Mouse (Mus musculus) megakaryocyte progenitor cell, adult 5-6 weeks (primary cell): ENCODE data around the gene Gm20458. TPM values are rescaled to one million over a fixed set of nuclear protein-coding genes. Genes with fewer than 3 reads are reported as not detected.

Source experiments
- ATAC-seq: replicated peaks from 2 replicates; pipeline ENCODE4 v1.8.0; 2016; ENCODE audit warnings: mild to moderate bottlenecking, moderate TSS enrichment, inconsistent platforms; ENCODE audit not compliant: poor library complexity
- total RNA-seq, 2 experiments: library from RNA; stranded (forward) in 1 of 2; stranded (reverse) in 1 of 2; fragments of 157-497, 149-512 nt in 1 of 2; fragments of 200-1000 nt in 1 of 2; gene quantifications; 2 replicates each; pipeline versions ENCODE4 v1.2.3 to v1.2.4; 2015 to 2017

The Gm20458 gene
- total RNA-seq, 2 experiments from 2014 or later: not detected

DNA sequence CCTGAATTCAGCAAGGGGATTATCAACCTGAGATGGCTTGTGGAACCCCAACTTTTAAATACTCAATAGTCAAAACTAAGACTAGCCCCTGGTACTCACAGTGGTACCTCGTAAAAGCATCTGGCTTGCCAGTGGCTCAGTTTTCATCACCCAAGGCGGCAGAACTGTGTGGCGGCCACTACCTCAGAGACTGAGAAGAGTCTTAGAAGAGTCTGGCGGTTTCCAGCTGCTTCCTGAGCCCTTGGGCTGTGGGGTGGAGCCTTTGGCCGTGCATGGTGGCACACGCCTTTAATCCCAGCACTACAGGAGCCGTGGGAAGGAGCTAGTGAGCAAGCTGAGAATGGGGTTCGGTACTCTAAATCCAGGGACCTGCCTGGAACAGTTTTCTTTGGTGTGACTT is 61.5 kb downstream of the Gm20458 start:
- peak; percentile 44 for ATAC-seq

DNA sequence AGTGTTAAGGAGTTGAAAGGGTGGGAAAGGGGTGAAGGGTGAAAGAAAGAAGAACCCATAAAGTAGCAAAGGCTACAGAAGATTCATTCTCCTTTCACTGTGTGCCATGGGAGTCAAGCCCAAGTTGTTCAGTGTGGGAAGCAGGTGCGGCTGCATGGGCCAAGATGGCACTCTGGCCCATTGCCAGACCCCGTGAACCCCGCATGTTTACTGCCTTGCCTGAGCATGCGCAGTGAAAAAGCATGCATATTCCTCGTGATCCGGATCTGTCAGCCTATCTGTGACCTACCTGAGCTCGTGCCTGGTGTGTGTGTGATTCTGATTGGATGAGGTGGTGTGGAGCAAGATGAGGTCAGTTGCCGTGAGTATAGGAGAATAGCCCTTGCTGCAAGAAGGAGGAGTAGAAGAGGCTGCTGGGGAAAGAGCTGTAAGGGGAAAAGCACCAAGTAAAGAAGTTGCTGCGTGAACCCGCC is 62.6 kb downstream of the Gm20458 start:
- no peak for ATAC-seq

- ATAC-seq: peak; percentile 29; the same call in 1 of the 2 replicates
Observed at GRCm38 (mm10) chr2:164528557-164528956, 67.8 kb downstream of the Gm20458 start.

GRCm38 (mm10) chr2:164531169-164531568 is 70.4 kb downstream of the Gm20458 start:
- ATAC-seq: peak; percentile 88

DNA sequence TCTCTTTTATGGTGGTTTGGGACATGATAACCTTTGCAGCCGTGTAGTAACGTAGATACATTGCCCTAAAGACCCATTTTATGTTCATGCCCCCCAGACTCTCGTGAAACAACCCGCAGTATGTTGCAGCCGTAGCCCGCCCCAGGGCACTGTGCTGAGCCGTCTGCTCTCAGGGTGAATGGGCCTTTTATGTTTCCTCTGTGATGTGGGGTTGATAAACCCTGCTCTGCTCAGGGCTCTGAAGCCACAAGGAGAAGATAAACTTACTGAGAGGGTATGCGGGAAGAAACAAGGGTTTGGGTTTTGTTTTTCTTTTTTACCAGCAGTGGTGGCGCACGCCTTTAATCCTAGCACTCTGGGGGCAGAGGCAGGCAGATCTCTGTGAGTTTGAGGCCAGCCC is 73.5 kb downstream of the Gm20458 start:
- ATAC-seq: no peak

DNA sequence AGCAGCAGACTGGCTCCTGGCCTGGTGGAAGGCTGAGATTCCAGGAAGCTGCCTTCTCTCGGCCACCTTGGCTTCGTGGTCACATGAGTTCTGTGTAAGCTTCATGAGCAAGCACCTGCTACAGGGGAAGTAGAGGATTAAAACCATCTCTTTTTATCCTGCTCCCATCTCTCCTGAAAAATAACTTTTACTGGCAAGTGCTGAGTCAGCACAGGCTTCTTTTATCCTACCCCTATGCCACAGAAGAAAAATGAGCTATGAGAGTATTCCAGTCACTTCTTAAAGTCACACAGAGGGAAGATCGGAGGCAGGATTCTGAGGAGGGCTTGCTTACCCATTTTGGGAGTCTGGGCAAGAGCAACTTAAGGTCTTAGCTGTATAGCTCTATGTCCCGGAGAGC is 76.2 kb downstream of the Gm20458 start:
- ATAC-seq: no peak

Other genes starting within 250 kb of the Gm20458 start
- not detected in 2 replicates for gene Wfdc15b, start 239.3 kb upstream of the Gm20458 start, total RNA-seq (2015)
- gene Wfdc15b, start 239.3 kb upstream of the Gm20458 start, total RNA-seq (2017): not detected in 2 replicates
- gene Svs2, start 222.5 kb upstream of the Gm20458 start, total RNA-seq (2015): not detected in 2 replicates
- gene Svs2, start 222.5 kb upstream of the Gm20458 start, total RNA-seq (2017): not detected in 2 replicates
- gene Svs3b, start 204.3 kb upstream of the Gm20458 start, total RNA-seq (2015): not detected in 2 replicates
- gene Svs3b, start 204.3 kb upstream of the Gm20458 start, total RNA-seq (2017): not detected in 2 replicates
- gene Svs4, start 182.5 kb upstream of the Gm20458 start, total RNA-seq (2015): not detected in 2 replicates
- gene Svs4, start 182.5 kb upstream of the Gm20458 start, total RNA-seq (2017): not detected in 2 replicates
- not detected in 2 replicates for gene Svs3a, start 171.7 kb upstream of the Gm20458 start, total RNA-seq (2015)
- not detected in 2 replicates for gene Svs3a, start 171.7 kb upstream of the Gm20458 start, total RNA-seq (2017)
- not detected in 2 replicates for gene Svs6, start 144.2 kb upstream of the Gm20458 start, total RNA-seq (2015)
- gene Svs6, start 144.2 kb upstream of the Gm20458 start, total RNA-seq (2017): not detected in 2 replicates
- not detected in 2 replicates for gene Svs5, start 128.2 kb upstream of the Gm20458 start, total RNA-seq (2015)
- gene Svs5, start 128.2 kb upstream of the Gm20458 start, total RNA-seq (2017): not detected in 2 replicates
- 244 and 316 TPM in 2 replicates for gene Slpi, start 71.9 kb upstream of the Gm20458 start, total RNA-seq (2015)
- 39.7 and 71.6 TPM in 2 replicates for gene Slpi, start 71.9 kb upstream of the Gm20458 start, total RNA-seq (2017)
- not detected in 2 replicates for gene Rbpjl, start 57.8 kb upstream of the Gm20458 start, total RNA-seq (2015)
- not detected in 2 replicates for gene Rbpjl, start 57.8 kb upstream of the Gm20458 start, total RNA-seq (2017)
- gene Matn4, start 55.8 kb upstream of the Gm20458 start, total RNA-seq (2015): not detected in 2 replicates
- gene Matn4, start 55.8 kb upstream of the Gm20458 start, total RNA-seq (2017): not detected in 2 replicates
- gene Sdc4, start 17.1 kb upstream of the Gm20458 start, total RNA-seq (2015): not detected in 2 replicates
- gene Sdc4, start 17.1 kb upstream of the Gm20458 start, total RNA-seq (2017): 0.41 TPM in 1 of 2 replicates, not detected in the other
- 39.1 and 39.5 TPM in 2 replicates for gene Sys1, start 4.0 kb upstream of the Gm20458 start, total RNA-seq (2015)
- gene Sys1, start 4.0 kb upstream of the Gm20458 start, total RNA-seq (2017): 11.2 and 20.0 TPM in 2 replicates
- not detected in 2 replicates for gene Trp53tg5, start 12.8 kb downstream of the Gm20458 start, total RNA-seq (2015)
- not detected in 2 replicates for gene Trp53tg5, start 12.8 kb downstream of the Gm20458 start, total RNA-seq (2017)
- gene Dbndd2, start 25.1 kb downstream of the Gm20458 start, total RNA-seq (2015): 1.1 and 2.7 TPM in 2 replicates
- gene Dbndd2, start 25.1 kb downstream of the Gm20458 start, total RNA-seq (2017): 0.04 and 0.47 TPM in 2 replicates
- 75.1 and 80.0 TPM in 2 replicates for gene Pigt, start 36.6 kb downstream of the Gm20458 start, total RNA-seq (2015)
- 34.3 and 42.0 TPM in 2 replicates for gene Pigt, start 36.6 kb downstream of the Gm20458 start, total RNA-seq (2017)
- gene Wfdc2, start 101.4 kb downstream of the Gm20458 start, total RNA-seq (2015): not detected in 2 replicates
- 1.8 TPM in 1 of 2 replicates, not detected in the other for gene Wfdc2, start 101.4 kb downstream of the Gm20458 start, total RNA-seq (2017)
- gene Spint3, start 112.5 kb downstream of the Gm20458 start, total RNA-seq (2015): not detected in 2 replicates
- gene Spint3, start 112.5 kb downstream of the Gm20458 start, total RNA-seq (2017): not detected in 2 replicates
- not detected in 2 replicates for gene Wfdc6a, start 124.5 kb downstream of the Gm20458 start, total RNA-seq (2015)
- not detected in 2 replicates for gene Wfdc6a, start 124.5 kb downstream of the Gm20458 start, total RNA-seq (2017)
- gene Eppin, start 132.6 kb downstream of the Gm20458 start, total RNA-seq (2015): not detected in 2 replicates
- not detected in 2 replicates for gene Eppin, start 132.6 kb downstream of the Gm20458 start, total RNA-seq (2017)
- gene Wfdc6b, start 152.6 kb downstream of the Gm20458 start, total RNA-seq (2015): not detected in 2 replicates
- gene Wfdc6b, start 152.6 kb downstream of the Gm20458 start, total RNA-seq (2017): not detected in 2 replicates
- not detected in 2 replicates for gene Wfdc8, start 152.7 kb downstream of the Gm20458 start, total RNA-seq (2015)
- not detected in 2 replicates for gene Wfdc8, start 152.7 kb downstream of the Gm20458 start, total RNA-seq (2017)
- 0.56 TPM in 1 of 2 replicates, not detected in the other for gene Wfdc16, start 177.8 kb downstream of the Gm20458 start, total RNA-seq (2015)
- 0.08 TPM in 1 of 2 replicates, not detected in the other for gene Wfdc16, start 177.8 kb downstream of the Gm20458 start, total RNA-seq (2017)
- not detected in 2 replicates for gene Wfdc10, start 195.1 kb downstream of the Gm20458 start, total RNA-seq (2015)
- gene Wfdc10, start 195.1 kb downstream of the Gm20458 start, total RNA-seq (2017): not detected in 2 replicates
- gene Wfdc9, start 195.6 kb downstream of the Gm20458 start, total RNA-seq (2015): not detected in 2 replicates
- not detected in 2 replicates for gene Wfdc9, start 195.6 kb downstream of the Gm20458 start, total RNA-seq (2017)
- gene Wfdc11, start 213.1 kb downstream of the Gm20458 start, total RNA-seq (2015): not detected in 2 replicates
- not detected in 2 replicates for gene Wfdc11, start 213.1 kb downstream of the Gm20458 start, total RNA-seq (2017)
- gene Wfdc13, start 224.1 kb downstream of the Gm20458 start, total RNA-seq (2015): not detected in 2 replicates
- not detected in 2 replicates for gene Wfdc13, start 224.1 kb downstream of the Gm20458 start, total RNA-seq (2017)
- gene Spint4, start 237.5 kb downstream of the Gm20458 start, total RNA-seq (2015): not detected in 2 replicates
- not detected in 2 replicates for gene Spint4, start 237.5 kb downstream of the Gm20458 start, total RNA-seq (2017)